Comparison of ENCODE assay signal across 21 mouse cellular contexts in the genomic region with DNA sequence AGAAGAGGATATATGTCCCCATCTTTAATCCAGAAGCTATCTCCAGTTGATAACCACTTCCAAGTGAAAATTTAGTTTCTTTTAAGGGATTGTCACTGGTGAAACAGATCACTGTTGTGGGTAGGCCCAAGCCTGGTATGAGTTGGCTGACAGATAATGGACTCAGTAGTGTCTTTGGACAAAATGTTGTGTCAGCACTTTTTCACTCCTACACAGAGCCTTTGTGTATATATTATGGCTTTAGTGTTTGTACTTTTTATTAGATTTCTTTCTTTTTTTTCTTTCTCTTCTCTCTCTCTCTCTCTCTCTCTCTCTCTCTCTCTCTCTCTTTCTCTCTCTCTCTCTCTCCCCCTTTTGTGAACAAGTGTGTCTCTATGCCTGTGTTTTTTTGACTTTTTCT. TPM values are rescaled to one million over a fixed set of nuclear protein-coding genes. Genes with fewer than 3 reads are reported as not detected.
DNase-seq lines count a peak whose midpoint lies in the region; TF ChIP-seq lines count a peak whose summit lies in the region.
"Had no signal": no experiment of that assay in that cellular context is flagged by ENCODE, and none has a peak within 500 bp of the region (broad histone marks: within the 10 kb centered on the region; RNA-seq: fewer than 3 reads in every experiment).

No protein-coding gene starts in this region.

- H3K9ac ChIP-seq in CH12.LX (ENCODE audit: insufficient read depth, low read depth) (no peak overlapping the region; the same call in 1 of the 2 replicates), ES-E14 (ENCODE audit: insufficient read depth, low read depth, low read length, poor library complexity, severe bottlenecking) (no peak overlapping the region), MEL (ENCODE audit: control insufficient read depth, low read depth, low read length, poor library complexity, severe bottlenecking) (no peak overlapping the region)

- H3K27me3 ChIP-seq in CH12.LX (replicated peaks) (no peaks in the 10 kb centered on the region), MEL (ENCODE audit: control insufficient read depth in 1 of 2, insufficient read depth in 2 of 2, low read length in 2 of 2) (peaks cover 0 to 1% of the 10 kb centered on the region in 2 experiments; a peak in 1 of 4 replicates)
- H3K27me3 ChIP-seq in midbrain, embryonic 10.5 days (ENCODE audit: low read depth, poor library complexity, severe bottlenecking), result no peaks in the 10 kb centered on the region
- H3K27me3 ChIP-seq: Patski had no signal

- TF ChIP-seq EP300 in CH12.LX (IDR thresholded peaks at IDR 0.05; ENCODE audit: low read length) (no peak), MEL (IDR thresholded peaks at IDR 0.05; ENCODE audit: low read depth in 1 of 2, low read length in 2 of 2) (no peak)

- TF ChIP-seq POLR2A in CH12.LX (IDR thresholded peaks at IDR 0.05; ENCODE audit: low read depth, low read length), result no peak
- no peak for TF ChIP-seq POLR2A in MEL (IDR thresholded peaks at IDR 0.05; ENCODE audit: control insufficient read depth in 1 of 2, insufficient read depth in 1 of 2, low read depth in 1 of 2, low read length in 2 of 2, poor library complexity in 1 of 2)

- H3K9me3 ChIP-seq in CH12.LX (replicated peaks; ENCODE audit: low read length) (peaks cover 2% of the 10 kb centered on the region), ES-E14 (ENCODE audit: control insufficient read depth, insufficient read depth, low read depth, low read length) (no peaks in the 10 kb centered on the region), MEL (replicated peaks; ENCODE audit: insufficient read depth, low read length) (no peaks in the 10 kb centered on the region)
- H3K9me3 ChIP-seq in midbrain, embryonic 10.5 days (replicated peaks), result no peaks in the 10 kb centered on the region
- H3K9me3 ChIP-seq: G1E had no signal

- H3K4me2 ChIP-seq in CH12.LX (ENCODE audit: insufficient read depth, low read depth, poor library complexity, severe bottlenecking), result no peak overlapping the region

- in situ Hi-C loops in CH12.LX (cut with MboI; ENCODE audit: low pct_ligation_motif_present, low pct_unique_long_range_greater_than_20kb, low sequenced_read_pairs) (no loop called here), ES-E14 (cut with MboI; ENCODE audit: low sequenced_read_pairs in 2 of 2, unreplicated experiment in 2 of 2) (no loop called here)

- no peak overlapping the region for H3K27ac ChIP-seq in CH12.LX (ENCODE audit: insufficient read depth, low read depth)
- no peak overlapping the region for H3K27ac ChIP-seq in ES-E14 (ENCODE audit: insufficient read depth, low read depth, low read length, poor library complexity, severe bottlenecking)
- H3K27ac ChIP-seq in MEL (ENCODE audit: control insufficient read depth, low read depth, low read length), result no peak overlapping the region
- no peak overlapping the region for H3K27ac ChIP-seq in midbrain, embryonic 10.5 days (replicated peaks)

- TF ChIP-seq CTCF in CH12.LX (conservative IDR thresholded peaks at IDR 0.05 in 1 of 2, IDR thresholded peaks at IDR 0.05 in 1 of 2; ENCODE audit: low read depth in 2 of 2, low read length in 2 of 2) (no peak), MEL (IDR thresholded peaks at IDR 0.05 in 2 of 3, conservative IDR thresholded peaks at IDR 0.05 in 1 of 3; ENCODE audit: control insufficient read depth in 1 of 3, insufficient read depth in 1 of 3, low read depth in 2 of 3, low read length in 3 of 3, poor library complexity in 1 of 3, severe bottlenecking in 1 of 3) (no peak)

- no peak for TF ChIP-seq RAD21 in CH12.LX (IDR thresholded peaks at IDR 0.05; ENCODE audit: low read depth, low read length)
- no peak for TF ChIP-seq RAD21 in MEL (IDR thresholded peaks at IDR 0.05; ENCODE audit: low read depth, low read length)

- H3K36me3 ChIP-seq in CH12.LX (replicated peaks in 1 of 2; ENCODE audit: control insufficient read depth in 1 of 2, insufficient read depth in 1 of 2, low read length in 1 of 2) (no peaks in the 10 kb centered on the region), ES-E14 (ENCODE audit: control insufficient read depth, insufficient read depth, low read length, poor library complexity, severe bottlenecking) (no peaks in the 10 kb centered on the region), MEL (ENCODE audit: control insufficient read depth in 1 of 2, insufficient read depth in 2 of 2, low read length in 2 of 2) (no peaks in the 10 kb centered on the region)
- no peaks in the 10 kb centered on the region for H3K36me3 ChIP-seq in midbrain, embryonic 10.5 days
- H3K36me3 ChIP-seq: G1E had no signal

- DNase-seq in CH12.LX (ENCODE audit: extremely low read depth) (no peak), ES-E14 (ENCODE audit: low read depth, low spot score) (no peak), MEL (ENCODE audit: low read depth, low spot score) (no peak)
- no peak for DNase-seq in adrenal gland, postnatal 14 days
- DNase-seq in midbrain, embryonic 10.5 days (ENCODE audit: low spot score), result no peak
- DNase-seq in layer of hippocampus, postnatal 10 days (ENCODE audit: low spot score in 2 of 2), result no peak
- DNase-seq: adrenal gland, adult 2 months; adrenal gland, adult 8-10 months; adrenal gland, postnatal 10 days; adrenal gland, postnatal 25 days; adrenal gland, postnatal 36 days; B cell, adult 2 months; cerebellum, adult 11 months; cerebellum, adult 11-12 months; cerebellum, adult 18-20 months; cerebellum, adult 2 months; cerebellum, adult 8-10 months; cerebellum, adult 9-10 months; cerebellum, adult 9-11 months had no signal

- no peak overlapping the region for H3K4me3 ChIP-seq in CH12.LX (replicated peaks in 1 of 3; ENCODE audit: low read depth in 2 of 3, low read length in 2 of 3, poor library complexity in 1 of 3)
- no peak overlapping the region for H3K4me3 ChIP-seq in ES-E14 (ENCODE audit: insufficient read depth in 1 of 2, low read depth in 1 of 2, low read length in 2 of 2, poor library complexity in 1 of 2, severe bottlenecking in 1 of 2)
- H3K4me3 ChIP-seq in MEL (ENCODE audit: control insufficient read depth in 1 of 2, insufficient read depth in 1 of 2, low read depth in 2 of 2, low read length in 2 of 2), result no peak overlapping the region
- H3K4me3 ChIP-seq in midbrain, embryonic 10.5 days, result no peak overlapping the region

- peaks cover 0 to 9% of the 10 kb centered on the region in 2 experiments; a peak in 2 of 4 replicates for H3K4me1 ChIP-seq in CH12.LX (ENCODE audit: control insufficient read depth in 1 of 2, insufficient read depth in 2 of 2)
- H3K4me1 ChIP-seq in ES-E14 (ENCODE audit: control insufficient read depth in 2 of 2, insufficient read depth in 2 of 2, low read length in 2 of 2, poor library complexity in 1 of 2), result no peaks in the 10 kb centered on the region
- H3K4me1 ChIP-seq in MEL (ENCODE audit: control insufficient read depth in 1 of 2, insufficient read depth in 2 of 2, low read length in 2 of 2), result no peaks in the 10 kb centered on the region
- no peaks in the 10 kb centered on the region for H3K4me1 ChIP-seq in midbrain, embryonic 10.5 days

- no peaks in the 10 kb centered on the region for H3K79me2 ChIP-seq in CH12.LX (replicated peaks; ENCODE audit: control insufficient read depth, extremely low read depth, insufficient read depth, poor library complexity, severe bottlenecking)
- H3K79me2 ChIP-seq in MEL (ENCODE audit: control insufficient read depth, insufficient read depth, low read length, poor library complexity), result no peaks in the 10 kb centered on the region

- dilution Hi-C loops in CH12.LX (cut with MboI; ENCODE audit: extremely low pct_ligation_motif_present, extremely low pct_unique_long_range_greater_than_20kb, low sequenced_read_pairs), result no loop called here

TF ChIP-seq in CH12.LX, 34 proteins besides CTCF, POLR2A, EP300 and RAD21:
- TF ChIP-seq MAFK (IDR thresholded peaks at IDR 0.05; ENCODE audit: insufficient replicate concordance, low read length) (peak; percentile 95), MAX (IDR thresholded peaks at IDR 0.05; ENCODE audit: low read length) (no peak), CHD1 (IDR thresholded peaks at IDR 0.05; ENCODE audit: low read depth, low read length) (no peak), JUND (conservative IDR thresholded peaks at IDR 0.05; ENCODE audit: low read depth, low read length) (no peak), CHD2 (IDR thresholded peaks at IDR 0.05; ENCODE audit: low read length) (no peak), MXI1 (IDR thresholded peaks at IDR 0.05; ENCODE audit: low read depth, low read length) (no peak)

TF ChIP-seq in ES-E14, 5 proteins besides CTCF, POLR2A, EP300 and RAD21:
- TF ChIP-seq MAFK (IDR thresholded peaks at IDR 0.05; ENCODE audit: insufficient read depth, low read depth, low read length) (peak; percentile 89), CHD2 (IDR thresholded peaks at IDR 0.05; ENCODE audit: low read depth, low read length) (no peak)

TF ChIP-seq in MEL, 35 proteins besides CTCF, POLR2A, EP300 and RAD21:
- TF ChIP-seq SIN3A (IDR thresholded peaks at IDR 0.05; ENCODE audit: low read length) (no peak), MXI1 (IDR thresholded peaks at IDR 0.05; ENCODE audit: low read depth, low read length) (no peak), NRF1 (IDR thresholded peaks at IDR 0.05; ENCODE audit: insufficient read depth, low read depth, low read length, poor library complexity, severe bottlenecking) (no peak), TBP (IDR thresholded peaks at IDR 0.05; ENCODE audit: low read depth, low read length) (no peak), MAFK (IDR thresholded peaks at IDR 0.05; ENCODE audit: borderline replicate concordance, low read depth, low read length) (peak; percentile 56; the same call in 1 of the 2 replicates)

RNA-seq across cellular contexts. Expression of a gene that starts 52.7 kb away (rescaled TPM):
- total RNA-seq in CH12.LX (2012; rRNA removed) (11.5 and 12.8 TPM in 2 replicates), CH12.LX (2014; rRNA removed) (20.0 and 22.0 TPM in 2 replicates), ES-E14 (2012; rRNA removed) (9.6 and 10.8 TPM in 2 replicates), MEL (2012; rRNA removed) (5.5 and 5.8 TPM in 2 replicates)
- polyA plus RNA-seq in CH12.LX (2012; ENCODE audit: insufficient read length, low read depth) (25.2 and 29.4 TPM in 2 replicates), MEL (2012; ENCODE audit: insufficient read depth in 1 of 2, insufficient read length in 2 of 2, low read depth in 1 of 2, low replicate concordance in 2 of 2, missing spikeins in 1 of 2) (1 to 10 TPM in 1 of 2 experiments, not detected in 1; 6.4 TPM)
- 22.6 and 30.2 TPM in 2 replicates for total RNA-seq in adrenal gland, postnatal 14 days (2021)
- 11.7 and 11.8 TPM in 2 replicates for polyA plus RNA-seq in midbrain, embryonic 10.5 days (2016; fragmentation: Nextera tagmentation; extraction: Ambion mirVana)
- total RNA-seq in layer of hippocampus, postnatal 10 days (2021), result 10 to 100 TPM; 33.2 to 33.3 TPM
